Mouse (Mus musculus) thymus, adult 2 months (tissue): ENCODE data around the gene Tmem131. TPM values are rescaled to one million over a fixed set of nuclear protein-coding genes. Genes with fewer than 3 reads are reported as not detected.
"Not testable (repeated sequence)": the region's sequence is repeated elsewhere in the genome, so short reads cannot be mapped to it uniquely, and the experiment has no call there.

Experiments used
- DNase-seq: peaks from one replicate; pipeline ENCODE4 v3.0.0; 2021
- H3K27ac ChIP-seq: fragments of 200-500 bp; 2 replicates; pipeline ENCODE4 v1.5.1; 2012; ENCODE audit warnings: low read length, control low read depth; ENCODE audit not compliant: control insufficient read depth, insufficient read depth
- H3K27me3 ChIP-seq: fragments of 200-500 bp; 2 replicates; pipeline ENCODE4 v1.6.1; 2012; ENCODE audit warnings: mild to moderate bottlenecking, low read length, moderate library complexity, mixed read lengths; ENCODE audit not compliant: control insufficient read depth, insufficient read depth
- H3K36me3 ChIP-seq: fragments of 200-500 bp; 2 replicates; pipeline ENCODE4 v1.6.1; 2012; ENCODE audit warnings: mild to moderate bottlenecking, low read length, moderate library complexity; ENCODE audit not compliant: control insufficient read depth, insufficient read depth
- H3K4me1 ChIP-seq: fragments of 200-500 bp; replicated peaks from 2 replicates; pipeline ENCODE4 v1.6.1; 2012; ENCODE audit warnings: low read length; ENCODE audit not compliant: control insufficient read depth, insufficient read depth
- H3K4me3 ChIP-seq: fragments of 200-500 bp; 2 replicates; pipeline ENCODE4 v1.5.1; 2012; ENCODE audit warnings: mild to moderate bottlenecking, low read length, control low read depth, moderate library complexity; ENCODE audit not compliant: control insufficient read depth, insufficient read depth
- CTCF ChIP-seq: fragments of 200-500 bp; IDR thresholded peaks from 2 replicates; pipeline ENCODE4 v1.5.1; 2012; ENCODE audit warnings: mild to moderate bottlenecking, control low read depth, low read length, moderate library complexity, borderline replicate concordance; ENCODE audit not compliant: control insufficient read depth, poor library complexity, insufficient read depth; ENCODE audit errors: extremely low read depth
- POLR2A ChIP-seq: fragments of 200-500 bp; IDR thresholded peaks from 2 replicates; pipeline ENCODE4 v1.6.1; 2012; ENCODE audit warnings: mild to moderate bottlenecking, low read length, control low read depth, moderate library complexity; ENCODE audit not compliant: control insufficient read depth, poor library complexity, insufficient read depth; ENCODE audit errors: extremely low read depth
- WGBS: fragments of 180-500 bp; shearing (Covaris S2); methylation state at CpG from one replicate; pipeline ENCODE4 v1.1.7; 2018; 5-methylcytosine and 5-hydroxymethylcytosine counted together
- polyA plus RNA-seq: library from polyadenylated mRNA; depleted of rRNA; stranded (reverse); fragments of >200 nt; gene quantifications from 2 replicates; pipeline ENCODE4 v1.2.3, GENCODE M21; 2012

Tmem131 gene
- polyA plus RNA-seq, 1 experiment: 51.1 TPM

- 31% methylated on average over 7 of the region's 7 CpGs for WGBS
- Histone ChIP-seq H3K27ac (no peak overlapping the region), H3K4me3 (no peak overlapping the region), H3K27me3 (no peaks in the 10 kb centered on the region), H3K36me3 (no peaks in the 10 kb centered on the region), H3K4me1 (peaks cover 37% of the 10 kb centered on the region)
- DNase-seq: no peak
- TF ChIP-seq POLR2A: no peak
- no peak for TF ChIP-seq CTCF
These were observed 28.8 kb downstream of the Tmem131 start for GRCm38 (mm10) chr1:36914455-36915199.

- DNase-seq: no peak
- H3K4me1 ChIP-seq: peaks cover 36% of the 10 kb centered on the region
- TF ChIP-seq CTCF: no peak
- no peak for TF ChIP-seq POLR2A
- 44% methylated on average over 7 of the region's 7 CpGs for WGBS
- no peak overlapping the region for H3K4me3 ChIP-seq
- no peaks in the 10 kb centered on the region for H3K36me3 ChIP-seq
- H3K27me3 ChIP-seq: no peaks in the 10 kb centered on the region
- no peak overlapping the region for H3K27ac ChIP-seq
These were observed 29.7 kb downstream of the Tmem131 start for GRCm38 (mm10) chr1:36913806-36914205.

GRCm38 (mm10) chr1:36912239-36912638 lies 31.2 kb downstream of the Tmem131 start:
- H3K27me3 ChIP-seq: no peaks in the 10 kb centered on the region
- H3K36me3 ChIP-seq: no peaks in the 10 kb centered on the region
- 98% methylated on average over 1 of the region's 1 CpGs for WGBS
- no peak overlapping the region for H3K4me3 ChIP-seq
- DNase-seq: no peak
- no peak overlapping the region for H3K27ac ChIP-seq
- peaks cover 32% of the 10 kb centered on the region for H3K4me1 ChIP-seq
- TF ChIP-seq CTCF (no peak), POLR2A (no peak)

GRCm38 (mm10) chr1:36911603-36912002 lies 31.9 kb downstream of the Tmem131 start:
- H3K27ac ChIP-seq: no peak overlapping the region
- H3K36me3 ChIP-seq: no peaks in the 10 kb centered on the region
- DNase-seq: no peak
- no peak for TF ChIP-seq CTCF
- no peak for TF ChIP-seq POLR2A
- H3K4me1 ChIP-seq: peaks cover 32% of the 10 kb centered on the region
- no peak overlapping the region for H3K4me3 ChIP-seq
- no peaks in the 10 kb centered on the region for H3K27me3 ChIP-seq
- 24% methylated on average over 3 of the region's 3 CpGs for WGBS

GRCm38 (mm10) chr1:36910397-36910796 lies 33.1 kb downstream of the Tmem131 start:
- no peaks in the 10 kb centered on the region for H3K36me3 ChIP-seq
- WGBS: 88% methylated on average over 5 of the region's 5 CpGs
- H3K4me1 ChIP-seq: peaks cover 28% of the 10 kb centered on the region
- no peaks in the 10 kb centered on the region for H3K27me3 ChIP-seq
- H3K4me3 ChIP-seq: no peak overlapping the region
- no peak overlapping the region for H3K27ac ChIP-seq
- no peak for DNase-seq
- TF ChIP-seq CTCF (no peak), POLR2A (no peak)

- not testable (repeated sequence) for H3K36me3 ChIP-seq, H3K27me3 ChIP-seq, H3K4me3 ChIP-seq, H3K27ac ChIP-seq, DNase-seq
- WGBS: 64% methylated on average over 7 of the region's 7 CpGs
- H3K4me1 ChIP-seq: peaks cover 31% of the 10 kb centered on the region
These were observed 33.5 kb downstream of the Tmem131 start for GRCm38 (mm10) chr1:36909965-36910364.

- no peak for TF ChIP-seq CTCF
- no peak overlapping the region for H3K4me3 ChIP-seq
- H3K4me1 ChIP-seq: peaks cover 31% of the 10 kb centered on the region
- no peak for DNase-seq
- H3K27me3 ChIP-seq: no peaks in the 10 kb centered on the region
- H3K27ac ChIP-seq: no peak overlapping the region
- 88% methylated on average over 3 of the region's 3 CpGs for WGBS
- H3K36me3 ChIP-seq: no peaks in the 10 kb centered on the region
These were observed 38.2 kb downstream of the Tmem131 start for GRCm38 (mm10) chr1:36905216-36905615.
